Comparison of ENCODE assay signal across 8 mouse cellular contexts in the genomic region with DNA sequence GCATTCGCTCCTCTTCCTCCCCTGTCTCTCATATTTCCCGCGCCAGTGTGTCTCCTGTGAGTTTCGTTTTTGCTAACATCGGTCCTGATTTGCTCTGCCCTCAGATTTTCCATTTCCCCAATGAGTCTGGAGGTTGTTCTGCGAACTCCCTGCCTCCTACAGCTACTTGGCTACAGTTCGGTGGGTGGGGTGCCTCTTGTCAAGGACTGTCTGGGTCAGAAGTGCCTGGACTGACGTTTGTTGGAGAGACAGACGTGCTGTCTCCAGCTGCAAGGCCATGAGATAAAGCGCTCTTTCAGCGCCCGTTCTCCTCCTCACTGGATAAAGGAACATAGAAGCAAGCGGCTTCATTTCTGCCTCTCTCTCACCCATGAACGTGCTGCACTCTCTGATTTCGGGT.
DNase-seq lines count a peak whose midpoint lies in the region; ATAC-seq and TF ChIP-seq lines count a peak whose summit lies in the region.

No protein-coding gene starts in this region.

- H3K4me1 ChIP-seq in hindbrain, embryonic 15.5 days (replicated peaks), result no peaks in the 10 kb centered on the region
- no peaks in the 10 kb centered on the region for H3K4me1 ChIP-seq in hindbrain, embryonic 11.5 days (replicated peaks; ENCODE audit: control insufficient read depth, insufficient read depth, low read length)
- H3K4me1 ChIP-seq in heart, adult 2 months (ENCODE audit: control insufficient read depth, insufficient read depth, low read length), result peaks cover 3% of the 10 kb centered on the region
- no peaks in the 10 kb centered on the region for H3K4me1 ChIP-seq in liver, embryonic 14.5 days (replicated peaks; ENCODE audit: control insufficient read depth in 2 of 2, insufficient read depth in 2 of 2, low read length in 1 of 2)
- H3K4me1 ChIP-seq in forebrain, embryonic 15.5 days, result no peaks in the 10 kb centered on the region; the same call in 1 of the 2 replicates

- no peak for DNase-seq in hindbrain, embryonic 11.5 days (ENCODE audit: low spot score)
- peak; percentile 70 for DNase-seq in brain, adult 2 months (ENCODE audit: low read depth, low spot score)
- peak; percentile 77 to 89 for DNase-seq in heart, adult 2 months
- peak; percentile 49 to 56 for DNase-seq in kidney, adult 8-10 months
- no peak for DNase-seq in liver, embryonic 14.5 days (ENCODE audit: low read depth in 3 of 3, low spot score in 3 of 3)
- DNase-seq in right cerebral cortex, postnatal 14 days, result peak; percentile 26

- no peaks in the 10 kb centered on the region for H3K9me3 ChIP-seq in hindbrain, embryonic 15.5 days
- no peaks in the 10 kb centered on the region for H3K9me3 ChIP-seq in hindbrain, embryonic 11.5 days (ENCODE audit: control insufficient read depth, low read length)
- no peaks in the 10 kb centered on the region for H3K9me3 ChIP-seq in liver, embryonic 14.5 days (ENCODE audit: control insufficient read depth, low read length)
- no peaks in the 10 kb centered on the region for H3K9me3 ChIP-seq in forebrain, embryonic 15.5 days

- H3K27ac ChIP-seq in hindbrain, embryonic 15.5 days (replicated peaks), result no peak overlapping the region
- no peak overlapping the region for H3K27ac ChIP-seq in hindbrain, embryonic 11.5 days (ENCODE audit: low read depth, low read length)
- peak overlapping the region; percentile 74 for H3K27ac ChIP-seq in heart, adult 2 months
- no peak overlapping the region for H3K27ac ChIP-seq in liver, embryonic 14.5 days
- H3K27ac ChIP-seq in forebrain, embryonic 15.5 days (replicated peaks), result no peak overlapping the region

- TF ChIP-seq EP300 in heart, adult 2 months (IDR thresholded peaks at IDR 0.05; ENCODE audit: insufficient read depth, low read depth, low read length), result peak; percentile 83; the same call in 1 of the 2 replicates
- no peak for TF ChIP-seq EP300 in liver, embryonic 14.5 days (IDR thresholded peaks at IDR 0.05; ENCODE audit: low read depth)

- H3K4me3 ChIP-seq in hindbrain, embryonic 15.5 days, result no peak overlapping the region
- H3K4me3 ChIP-seq in hindbrain, embryonic 11.5 days (ENCODE audit: low read depth, low read length), result no peak overlapping the region
- H3K4me3 ChIP-seq in heart, adult 2 months, result peak overlapping the region; percentile 40
- H3K4me3 ChIP-seq in liver, embryonic 14.5 days (ENCODE audit: insufficient read depth in 1 of 2, low read depth in 2 of 2, low read length in 2 of 2), result peak overlapping the region in 1 of 2 experiments; percentile 35; a peak in 2 of 4 replicates
- no peak overlapping the region for H3K4me3 ChIP-seq in forebrain, embryonic 15.5 days

- 60% methylated on average over 15 of the region's 15 CpGs for WGBS in hindbrain, embryonic 15.5 days
- WGBS in hindbrain, embryonic 11.5 days, result 68% methylated on average over 15 of the region's 15 CpGs
- 3% methylated on average over 15 of the region's 15 CpGs for WGBS in heart, adult 2 months
- 33% methylated on average over 15 of the region's 15 CpGs for WGBS in liver, embryonic 14.5 days (ENCODE audit: insufficient replicate concordance)
- 72% methylated on average over 15 of the region's 15 CpGs for WGBS in forebrain, embryonic 15.5 days

- TF ChIP-seq POLR2A in heart, adult 2 months (IDR thresholded peaks at IDR 0.05; ENCODE audit: insufficient read depth, low read depth, low read length), result peak; percentile 56

- no peaks in the 10 kb centered on the region for H3K79me2 ChIP-seq in heart, adult 2 months (replicated peaks; ENCODE audit: control insufficient read depth, insufficient read depth, low read length)

- 0 out of 2 replicates have a peak overlapping the region, but pooled peaks have one; percentile 14 for H3K4me2 ChIP-seq in hindbrain, embryonic 15.5 days
- no peak overlapping the region for H3K4me2 ChIP-seq in hindbrain, embryonic 11.5 days (replicated peaks; ENCODE audit: low read depth, low read length)
- peak overlapping the region; percentile 40 for H3K4me2 ChIP-seq in liver, embryonic 14.5 days (ENCODE audit: low read depth)
- H3K4me2 ChIP-seq in forebrain, embryonic 15.5 days (replicated peaks), result no peak overlapping the region

- no peak overlapping the region for H3K9ac ChIP-seq in hindbrain, embryonic 15.5 days
- no peak overlapping the region for H3K9ac ChIP-seq in hindbrain, embryonic 11.5 days (ENCODE audit: low read depth, low read length)
- H3K9ac ChIP-seq in heart, adult 2 months (ENCODE audit: low read depth, low read length), result peak overlapping the region; percentile 37
- H3K9ac ChIP-seq in liver, embryonic 14.5 days (replicated peaks), result no peak overlapping the region
- no peak overlapping the region for H3K9ac ChIP-seq in forebrain, embryonic 15.5 days (replicated peaks)

- H3K36me3 ChIP-seq in hindbrain, embryonic 15.5 days, result no peaks in the 10 kb centered on the region
- H3K36me3 ChIP-seq in hindbrain, embryonic 11.5 days (ENCODE audit: control insufficient read depth, insufficient read depth, low read length), result no peaks in the 10 kb centered on the region
- H3K36me3 ChIP-seq in heart, adult 2 months (ENCODE audit: control insufficient read depth, insufficient read depth, low read length), result no peaks in the 10 kb centered on the region
- H3K36me3 ChIP-seq in liver, embryonic 14.5 days (replicated peaks; ENCODE audit: control insufficient read depth, insufficient read depth, low read depth), result no peaks in the 10 kb centered on the region
- H3K36me3 ChIP-seq in forebrain, embryonic 15.5 days, result no peaks in the 10 kb centered on the region

- no peak for ATAC-seq in hindbrain, embryonic 15.5 days (ENCODE audit: low FRiP score, low read depth)
- ATAC-seq in hindbrain, embryonic 11.5 days (ENCODE audit: low FRiP score), result no peak
- peak; percentile 57; the same call in 1 of the 2 replicates for ATAC-seq in liver, embryonic 14.5 days (ENCODE audit: insufficient read depth)
- no peak for ATAC-seq in forebrain, embryonic 15.5 days (replicated peaks)

- intact Hi-C loops in heart, adult 2 months (cut with DNase I), result loop anchor here (5.0 kb wide), 1 partner anchor 87 kb away; no protein-coding TSS in a partner anchor

- no peak for TF ChIP-seq CTCF in heart, adult 2 months (IDR thresholded peaks at IDR 0.05)
- TF ChIP-seq CTCF in liver, embryonic 14.5 days (IDR thresholded peaks at IDR 0.05; ENCODE audit: low read depth), result no peak

- no peaks in the 10 kb centered on the region for H3K27me3 ChIP-seq in hindbrain, embryonic 15.5 days
- H3K27me3 ChIP-seq in hindbrain, embryonic 11.5 days (ENCODE audit: control insufficient read depth, insufficient read depth, low read length), result no peaks in the 10 kb centered on the region
- H3K27me3 ChIP-seq in heart, adult 2 months (ENCODE audit: control insufficient read depth, insufficient read depth, low read length), result no peaks in the 10 kb centered on the region
- H3K27me3 ChIP-seq in liver, embryonic 14.5 days (ENCODE audit: control insufficient read depth, insufficient read depth, low read length), result no peaks in the 10 kb centered on the region
- no peaks in the 10 kb centered on the region for H3K27me3 ChIP-seq in forebrain, embryonic 15.5 days

Comparison
In these comparisons a context has a peak if more than half of its experiments do, and no peak if none do; other contexts are left out.
1. H3K4me2 ChIP-seq: peak in hindbrain, embryonic 15.5 days (single experiment) and liver, embryonic 14.5 days (single experiment); none in hindbrain, embryonic 11.5 days (single experiment) and forebrain, embryonic 15.5 days (single experiment).
2. DNase-seq: peak in brain, adult 2 months (single experiment), heart, adult 2 months (2 of 2), kidney, adult 8-10 months (2 of 2) and right cerebral cortex, postnatal 14 days (single experiment); none in hindbrain, embryonic 11.5 days (single experiment) and liver, embryonic 14.5 days (0 of 3).